Mouse (Mus musculus): ENCODE data around the gene 4930426L09Rik. TPM values are rescaled to one million over a fixed set of nuclear protein-coding genes. Genes with fewer than 3 reads are reported as not detected.

4930426L09Rik gene
- polyA plus RNA-seq, 1 experiment from 2014 or later, result 0.36 TPM

Other genes with a start within 250 kb of the 4930426L09Rik start
- gene Pip4k2a, start 217 bp upstream of the 4930426L09Rik start, polyA plus RNA-seq (2014; fragmentation: Nextera tagmentation; extraction: Ambion mirVana), result 7.4 TPM in 2 replicates
- gene Armc3, start 201.0 kb downstream of the 4930426L09Rik start, polyA plus RNA-seq (2014; fragmentation: Nextera tagmentation; extraction: Ambion mirVana), result not detected in 2 replicates